Mouse (Mus musculus) central nervous system, embryonic 14 days (tissue): ENCODE measurements around the gene Cldn19. TPM values are rescaled to one million over a fixed set of nuclear protein-coding genes. Genes with fewer than 3 reads are reported as not detected.

ENCODE experiments used
- polyA plus RNA-seq: library from polyadenylated mRNA; depleted of rRNA; stranded (reverse); fragments of >200 nt; gene quantifications from 2 replicates; pipeline ENCODE4 v1.2.3, GENCODE M21; 2012; rRNA removed

Gene Cldn19
- 0.98 and 1.4 TPM in 2 replicates for polyA plus RNA-seq

DNA sequence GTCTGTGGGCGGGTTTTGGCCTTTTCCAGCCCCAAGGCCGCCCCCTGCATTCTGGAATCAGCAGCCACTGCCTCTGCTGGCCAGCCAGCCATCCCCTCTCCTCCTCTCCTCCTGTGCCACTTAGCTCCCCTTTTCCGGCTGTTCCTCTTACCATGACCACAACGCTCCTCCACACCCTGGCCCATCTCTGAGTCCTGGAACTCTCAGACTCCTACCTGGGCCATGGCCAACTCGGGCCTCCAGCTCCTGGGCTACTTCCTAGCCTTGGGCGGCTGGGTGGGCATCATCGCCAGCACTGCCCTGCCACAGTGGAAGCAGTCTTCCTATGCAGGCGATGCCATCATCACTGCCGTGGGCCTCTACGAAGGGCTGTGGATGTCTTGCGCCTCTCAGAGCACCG lies at the start of gene Cldn19:
Gene Cldn19 (plus strand): TSS at position 64 of the 400 bp plus-strand sequence.

DNA sequence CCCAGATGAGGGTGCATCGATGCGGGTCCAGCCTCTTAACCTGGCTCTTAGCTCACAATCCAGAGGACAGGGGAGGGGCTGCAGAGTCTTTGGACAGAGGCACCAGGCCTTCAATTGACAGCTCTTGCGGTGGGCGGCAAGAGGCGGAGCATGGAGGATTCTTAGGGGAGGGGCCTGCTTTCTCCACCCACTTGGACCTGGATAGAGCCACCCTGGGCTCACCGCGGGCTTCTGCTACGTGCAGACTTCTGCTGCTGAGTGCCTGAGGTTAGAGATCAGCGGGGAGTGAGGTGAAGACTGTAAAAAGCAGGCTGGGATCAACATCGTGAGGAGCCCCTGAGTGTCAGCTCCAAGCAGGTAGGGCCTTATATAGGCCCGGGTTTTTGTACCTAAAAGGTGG lies 37.0 kb upstream of the Cldn19 start, which contains the start of gene Tmem269:
Gene Tmem269 (minus strand): TSS at position 49 of the 400 bp plus-strand sequence.

DNA sequence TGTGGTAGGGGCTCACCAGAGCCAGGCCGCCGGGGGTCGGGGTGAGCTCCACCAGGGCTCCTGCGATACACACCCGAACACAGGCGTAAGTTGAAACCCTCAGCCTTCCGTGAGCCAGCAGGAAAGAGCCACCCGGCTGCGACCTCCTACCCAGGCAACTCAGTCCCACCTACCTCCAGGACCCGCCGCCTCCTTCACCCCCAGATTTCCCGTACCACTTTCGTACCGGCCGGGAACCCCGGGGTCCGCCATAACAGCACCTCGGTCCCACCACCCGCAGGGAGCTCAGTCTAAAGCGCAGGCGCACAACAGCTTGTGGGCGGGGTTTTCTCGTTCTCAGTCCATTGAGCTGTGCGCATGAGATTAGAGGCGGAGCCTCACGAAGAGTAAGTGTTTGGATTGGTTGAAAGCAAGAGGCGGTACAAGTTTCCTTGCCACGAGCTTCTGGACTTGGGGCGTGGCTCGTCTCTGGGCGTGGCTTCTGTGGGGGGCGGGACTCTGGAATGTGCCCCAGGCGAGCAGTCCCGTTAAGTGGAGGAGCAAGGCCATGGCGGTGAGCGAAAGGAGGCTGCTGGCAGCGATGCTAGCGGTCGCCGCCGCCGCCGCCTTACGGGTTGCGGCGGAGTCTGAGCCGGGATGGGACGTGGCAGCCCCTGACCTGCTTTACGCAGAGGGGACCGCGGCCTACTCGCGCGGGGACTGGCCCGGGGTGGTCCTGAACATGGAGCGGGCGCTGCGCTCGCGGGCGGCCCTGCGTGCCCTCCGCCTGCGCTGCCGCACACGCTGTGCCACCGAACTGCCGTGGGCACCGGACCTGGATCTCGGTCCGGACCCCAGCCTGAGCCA lies 22.6 kb upstream of the Cldn19 start, which contains the start of the genes AU022252 and P3h1:
Gene AU022252 (minus strand): TSS at position 303 of the 846 bp plus-strand sequence.
Gene P3h1 (plus strand): TSS at position 506 of the 846 bp plus-strand sequence.

DNA sequence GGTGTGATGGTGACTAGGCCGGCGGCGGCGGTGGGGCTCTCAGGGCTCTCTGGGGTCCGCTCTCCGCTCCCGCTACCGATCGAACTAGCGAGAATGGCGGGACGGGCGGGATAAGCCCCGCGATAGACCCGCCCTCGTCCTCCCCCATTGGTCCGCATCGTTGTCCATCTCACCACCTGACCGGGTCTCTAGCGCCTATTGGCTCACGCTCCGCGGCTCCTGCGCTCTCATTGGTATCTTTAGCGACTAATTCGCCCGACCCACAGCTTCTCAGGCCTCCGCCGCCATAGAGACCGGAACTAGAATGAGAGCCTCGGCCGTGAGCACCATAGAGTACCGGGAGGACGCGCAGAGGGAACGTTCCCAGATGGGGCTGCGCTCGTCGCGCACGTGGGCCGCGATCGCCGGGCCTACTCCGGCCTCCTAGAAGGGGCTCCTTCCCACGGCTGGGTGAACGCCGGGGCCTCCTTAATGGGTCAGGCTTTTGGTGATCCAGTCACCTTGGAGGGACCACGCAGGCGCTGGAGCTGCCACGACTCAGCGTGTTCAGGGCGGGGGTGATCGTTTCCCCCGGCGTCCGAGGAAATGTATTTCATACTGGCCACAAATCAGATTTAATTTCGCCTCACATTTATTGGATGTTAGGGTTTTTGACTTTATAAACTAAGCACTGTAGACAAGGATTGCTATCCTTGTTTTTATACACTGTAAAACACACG lies 39.4 kb downstream of the Cldn19 start, which contains the start of gene Ybx1:
Gene Ybx1 (minus strand): TSS at position 190 of the 719 bp plus-strand sequence.

Other genes starting within 250 kb of the Cldn19 start
- gene Slc2a1, start 146.7 kb upstream of the Cldn19 start, polyA plus RNA-seq, result 71.8 and 86.0 TPM in 2 replicates
- 6.8 and 8.7 TPM in 2 replicates for gene Zfp691, start 81.2 kb upstream of the Cldn19 start, polyA plus RNA-seq
- gene Ermap, start 65.4 kb upstream of the Cldn19 start, polyA plus RNA-seq, result 0.85 and 1.5 TPM in 2 replicates
- gene Svbp, start 60.1 kb upstream of the Cldn19 start, polyA plus RNA-seq, result 151 and 155 TPM in 2 replicates
- gene Tmem269, start 37.2 kb upstream of the Cldn19 start, polyA plus RNA-seq, result 0.43 and 0.93 TPM in 2 replicates
- gene AU022252, start 22.7 kb upstream of the Cldn19 start, polyA plus RNA-seq, result 12.0 and 16.6 TPM in 2 replicates
- 28.5 and 56.8 TPM in 2 replicates for gene P3h1, start 22.5 kb upstream of the Cldn19 start, polyA plus RNA-seq
- 750 and 835 TPM in 2 replicates for gene Ybx1, start 39.2 kb downstream of the Cldn19 start, polyA plus RNA-seq
- 71.5 and 83.2 TPM in 2 replicates for gene Ppih, start 65.1 kb downstream of the Cldn19 start, polyA plus RNA-seq
- 9.8 and 10.3 TPM in 2 replicates for gene Ccdc30, start 160.1 kb downstream of the Cldn19 start, polyA plus RNA-seq
- gene Ppcs, start 167.0 kb downstream of the Cldn19 start, polyA plus RNA-seq, result 10.9 and 12.3 TPM in 2 replicates
- gene Zmynd12, start 167.4 kb downstream of the Cldn19 start, polyA plus RNA-seq, result 0.33 and 0.34 TPM in 2 replicates
- gene Rimkla, start 237.2 kb downstream of the Cldn19 start, polyA plus RNA-seq, result 14.6 and 15.4 TPM in 2 replicates